Mouse (Mus musculus): ENCODE measurements at regions not wholly inside any gene's neighbourhood (a gene's known extent, or its start where the extent isn't known, plus 50 kb on each side); places are given as distances from the start of the nearest gene placed in this dataset.

- no peak for ATAC-seq (ENCODE audit: low TSS enrichment)
These were observed 65.3 kb downstream of the Lpar4 start for GRCm38 (mm10) chrX:106985684-106986083.

GRCm38 (mm10) chrX:106986794-106987193, 66.4 kb downstream of the Lpar4 start:
- no peak for ATAC-seq (ENCODE audit: low TSS enrichment)

GRCm38 (mm10) chrX:106987779-106988178, 67.4 kb downstream of the Lpar4 start:
- no peak for ATAC-seq (ENCODE audit: low TSS enrichment)

GRCm38 (mm10) chrX:107004496-107004895, 83.8 kb upstream of the P2ry10 start:
- no peak for ATAC-seq (ENCODE audit: low TSS enrichment)

DNA sequence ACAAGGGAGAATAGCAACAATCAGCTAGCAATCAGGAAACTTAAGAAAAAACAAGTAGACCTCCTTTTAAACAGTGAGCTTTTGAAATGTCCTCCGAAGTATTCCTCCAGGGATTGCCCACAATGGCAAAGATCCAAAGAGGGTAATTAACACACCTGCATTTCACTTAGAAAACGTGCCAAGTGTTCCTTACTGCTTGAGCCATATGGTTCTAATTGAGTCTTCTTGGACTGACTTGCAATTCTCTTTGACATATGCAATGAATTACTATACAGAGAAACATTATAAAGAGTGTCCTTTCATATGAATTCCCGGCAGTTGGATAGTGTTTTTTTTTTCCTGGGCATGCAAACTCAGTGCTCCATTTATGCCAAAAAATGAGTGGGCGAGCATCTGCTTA, 79.3 kb upstream of the P2ry10 start:
- ATAC-seq (ENCODE audit: low TSS enrichment): no peak

- no peak for ATAC-seq (ENCODE audit: low TSS enrichment)
These were observed 75.7 kb upstream of the P2ry10 start for GRCm38 (mm10) chrX:107012615-107013014.

DNA sequence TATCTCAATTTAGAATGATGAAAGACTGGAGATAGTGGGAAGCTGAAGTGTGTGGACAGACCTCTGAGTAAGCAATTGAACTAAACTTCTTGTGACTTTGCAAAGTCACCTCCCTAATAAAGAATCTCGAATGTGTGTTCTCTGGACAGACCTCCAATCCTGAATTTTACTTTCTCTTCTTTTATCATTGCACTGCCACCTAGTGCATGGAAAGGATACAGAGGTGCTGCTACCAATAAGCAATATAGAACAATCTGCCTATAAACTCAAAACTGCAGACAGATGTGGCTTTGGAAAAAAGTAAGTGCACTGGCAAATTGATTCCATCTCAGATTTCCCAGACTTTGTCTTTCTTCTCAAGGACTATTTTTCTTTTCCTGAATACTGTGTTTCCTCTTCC, 73.0 kb upstream of the P2ry10 start:
- peak; percentile 69; the same call in 1 of the 2 replicates for ATAC-seq (ENCODE audit: low TSS enrichment)

- ATAC-seq (ENCODE audit: low TSS enrichment): no peak
These were observed 56.6 kb upstream of the P2ry10 start for GRCm38 (mm10) chrX:107031726-107032125.

DNA sequence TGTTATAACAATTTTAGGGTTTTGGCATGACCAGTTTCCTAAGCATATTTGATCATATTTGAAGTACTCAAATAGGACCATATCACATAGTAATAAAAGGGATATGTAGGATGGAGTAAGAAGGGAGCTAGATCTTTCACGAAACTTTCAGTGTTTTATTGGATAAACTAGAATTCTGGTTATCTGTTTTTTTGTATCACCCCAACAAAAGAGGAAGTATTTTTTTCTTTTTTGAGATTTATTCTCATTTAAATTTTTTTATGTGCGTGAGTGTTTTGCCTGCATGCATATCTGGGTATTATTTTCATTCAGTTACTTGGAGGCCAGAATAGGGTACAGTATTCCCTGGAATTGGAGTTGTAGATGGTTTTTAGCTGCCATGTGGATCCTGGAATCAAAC, 50.3 kb upstream of the P2ry10 start:
- no peak for ATAC-seq (ENCODE audit: low TSS enrichment)
